Mouse (Mus musculus) lung, adult 2 months (tissue): ENCODE measurements around the gene Klhdc9.
"Not testable (repeated sequence)": the region's sequence is repeated elsewhere in the genome, so short reads cannot be mapped to it uniquely, and the experiment has no call there.

Experiments used
- CTCF ChIP-seq: fragments of 200-500 bp; IDR thresholded peaks from 2 replicates; pipeline ENCODE4 v1.5.1; 2011; ENCODE audit warnings: mild to moderate bottlenecking, low read length, control low read depth; ENCODE audit not compliant: insufficient read depth
- POLR2A ChIP-seq: fragments of 200-500 bp; IDR thresholded peaks from 2 replicates; pipeline ENCODE4 v1.6.1; 2011; ENCODE audit warnings: low read depth, mild to moderate bottlenecking, control low read depth, low read length, borderline replicate concordance; ENCODE audit errors: extremely low read depth

GRCm38 (mm10) chr1:171326588-171326987 lies 34.0 kb downstream of the Klhdc9 start:
- not testable (repeated sequence) for TF ChIP-seq POLR2A, CTCF
